Mouse (Mus musculus): ENCODE data around the gene Ydjc.
A peak's percentile ranks its signal among the peaks of the same experiment; 100 is the strongest.

Gene Ydjc

GRCm38 (mm10) chr16:17144339-17144738 is at the start of gene Ydjc:
TSS of gene Ydjc (plus strand) at chr16:17144621.
- peak; percentile 53 for DNase-seq (ENCODE audit: low read depth)

GRCm38 (mm10) chr16:17096938-17097337 is 47.5 kb upstream of the Ydjc start:
- DNase-seq (ENCODE audit: low read depth), result no peak

GRCm38 (mm10) chr16:17102630-17103220 is 41.7 kb upstream of the Ydjc start:
- no peak for DNase-seq (ENCODE audit: low read depth)

GRCm38 (mm10) chr16:17104600-17104999 is 39.8 kb upstream of the Ydjc start:
- DNase-seq (ENCODE audit: low read depth), result no peak

GRCm38 (mm10) chr16:17110771-17111743 is 33.4 kb upstream of the Ydjc start, which contains the start of gene Ppil2:
TSS of gene Ppil2 (minus strand) at chr16:17111257.
- peak; percentile 86 for DNase-seq (ENCODE audit: low read depth)

- no peak for DNase-seq (ENCODE audit: low read depth)
Observed at GRCm38 (mm10) chr16:17117309-17117799, 27.1 kb upstream of the Ydjc start.

- no peak for DNase-seq (ENCODE audit: low read depth)
Observed at GRCm38 (mm10) chr16:17121569-17121968, 22.9 kb upstream of the Ydjc start.

- DNase-seq (ENCODE audit: low read depth), result peak; percentile 40
Observed at GRCm38 (mm10) chr16:17124119-17124870, 20.1 kb upstream of the Ydjc start.

GRCm38 (mm10) chr16:17124871-17125520 is 19.4 kb upstream of the Ydjc start, which contains the start of gene 2610318N02Rik:
TSS of gene 2610318N02Rik (minus strand) at chr16:17125167.
- peak; percentile 89 for DNase-seq (ENCODE audit: low read depth)

GRCm38 (mm10) chr16:17127292-17127691 is 17.1 kb upstream of the Ydjc start:
- DNase-seq (ENCODE audit: low read depth), result peak; percentile 79

- DNase-seq (ENCODE audit: low read depth), result peak; percentile 75
Observed at GRCm38 (mm10) chr16:17131191-17132088, 13.0 kb upstream of the Ydjc start.

- peak; percentile 98 for DNase-seq (ENCODE audit: low read depth)
Observed at GRCm38 (mm10) chr16:17132089-17132905, 12.1 kb upstream of the Ydjc start, which contains the start of gene Sdf2l1. TSS of gene Sdf2l1 (minus strand) at chr16:17132383.

GRCm38 (mm10) chr16:17132906-17133200 is 11.6 kb upstream of the Ydjc start:
- DNase-seq (ENCODE audit: low read depth), result no peak

- no peak for DNase-seq (ENCODE audit: low read depth)
Observed at GRCm38 (mm10) chr16:17137355-17137754, 7.1 kb upstream of the Ydjc start.

GRCm38 (mm10) chr16:17146772-17147235 is 2.4 kb downstream of the Ydjc start, which contains the start of gene Ccdc116:
TSS of gene Ccdc116 (minus strand) at chr16:17147229.
- peak; percentile 93 for DNase-seq (ENCODE audit: low read depth)

GRCm38 (mm10) chr16:17147391-17147929 is 3.0 kb downstream of the Ydjc start:
- peak; percentile 74 for DNase-seq (ENCODE audit: low read depth)

GRCm38 (mm10) chr16:17148084-17148483 is 3.7 kb downstream of the Ydjc start:
- DNase-seq (ENCODE audit: low read depth), result peak; percentile 55

GRCm38 (mm10) chr16:17150520-17151258 is 6.3 kb downstream of the Ydjc start:
- no peak for DNase-seq (ENCODE audit: low read depth)
